ENCODE assay signal across 8 mouse cellular contexts in the genomic region with DNA sequence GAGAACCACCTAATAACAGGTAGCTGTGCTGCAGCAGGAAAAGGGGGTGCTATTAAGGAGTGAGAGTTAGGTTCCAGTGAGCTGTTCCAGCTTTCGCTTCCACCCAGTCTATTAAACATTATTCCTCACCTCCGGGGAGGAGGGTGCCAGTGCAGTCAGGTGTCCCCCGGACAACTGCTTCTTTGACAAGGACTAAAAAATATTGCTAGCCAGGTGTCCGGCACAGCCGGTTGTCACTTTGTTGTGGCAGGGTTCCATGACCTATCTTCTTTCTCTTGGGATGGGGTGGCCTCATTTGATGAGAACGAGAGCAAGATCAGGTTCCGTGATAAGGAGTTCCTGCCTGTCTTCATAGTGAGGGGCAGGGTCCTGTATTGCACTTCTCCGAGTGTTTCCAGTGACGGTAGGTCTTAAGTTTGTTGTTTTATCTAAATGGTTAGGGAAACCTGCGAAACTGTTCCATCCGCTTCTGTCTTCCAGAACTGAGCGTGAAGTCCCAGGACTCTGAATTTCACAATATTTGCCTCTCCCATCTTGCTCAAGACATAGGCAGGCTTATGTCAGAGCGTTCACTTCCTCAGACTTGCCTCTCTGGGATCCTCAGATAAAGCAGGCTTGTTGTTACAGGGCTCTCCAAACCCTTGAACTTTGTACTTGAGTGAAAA. TPM values are rescaled to one million over a fixed set of nuclear protein-coding genes. Genes with fewer than 3 reads are reported as not detected.
A peak's percentile ranks its signal among the peaks of the same experiment; 100 is the strongest.
DNase-seq lines count a peak whose midpoint lies in the region; TF ChIP-seq lines count a peak whose summit lies in the region.

No protein-coding gene starts in this region.

- no peaks in the 10 kb centered on the region for H3K27me3 ChIP-seq in cerebellum, adult 2 months (ENCODE audit: control insufficient read depth, insufficient read depth, low read length)

- H3K4me1 ChIP-seq in cerebellum, adult 2 months (ENCODE audit: control insufficient read depth, insufficient read depth, low read length), result peaks cover 13% of the 10 kb centered on the region

- no peak for DNase-seq in layer of hippocampus, adult 2 months (ENCODE audit: low spot score in 2 of 2)
- no peak for DNase-seq in layer of hippocampus, adult 8-10 months (ENCODE audit: low spot score in 2 of 2)
- DNase-seq in cerebellum, adult 2 months, result peak; percentile 61 to 76
- DNase-seq in gonadal fat pad, adult 2 months (ENCODE audit: low read depth), result peak; percentile 89
- peak; percentile 69 for DNase-seq in kidney, adult 9 months
- peak; percentile 88 for DNase-seq in lung, postnatal 25 days (ENCODE audit: low spot score)
- DNase-seq in thymus, postnatal 14 days, result peak; percentile 32
- no peak for DNase-seq in right cerebral cortex, postnatal 10 days (ENCODE audit: low spot score in 2 of 2)

- peak overlapping the region; percentile 94 for H3K27ac ChIP-seq in layer of hippocampus, adult 2 months
- peak overlapping the region; percentile 36; the same call in 1 of the 2 replicates for H3K27ac ChIP-seq in cerebellum, adult 2 months (ENCODE audit: insufficient read depth, low read length)

- peak overlapping the region; percentile 72 for H3K4me3 ChIP-seq in layer of hippocampus, adult 2 months
- peak overlapping the region; percentile 61 for H3K4me3 ChIP-seq in cerebellum, adult 2 months (replicated peaks; ENCODE audit: insufficient read depth, low read depth, low read length)

- WGBS in cerebellum, adult 2 months, result 25% methylated on average over 13 of the region's 13 CpGs

- no peak for TF ChIP-seq CTCF in layer of hippocampus, adult 2 months (conservative IDR thresholded peaks at IDR 0.05)
- TF ChIP-seq CTCF in cerebellum, adult 2 months (IDR thresholded peaks at IDR 0.05; ENCODE audit: borderline replicate concordance, insufficient read depth, low read depth, low read length), result no peak

- TF ChIP-seq POLR2A in cerebellum, adult 2 months (IDR thresholded peaks at IDR 0.05; ENCODE audit: borderline replicate concordance, insufficient read depth, low read length), result no peak

RNA-seq across cellular contexts. Expression of a gene that starts 0.7 kb away (rescaled TPM):
- total RNA-seq in layer of hippocampus, adult 2 months (2021), result 10 to 100 TPM; 15.0 to 19.9 TPM
- total RNA-seq in layer of hippocampus, adult 8-10 months (2022), result 10 to 100 TPM; 14.6 to 19.1 (median 17.0) TPM
- polyA plus RNA-seq in cerebellum, adult 2 months (2012; rRNA removed), result 14.4 and 17.0 TPM in 2 replicates
- 41.1 and 50.3 TPM in 2 replicates for polyA plus RNA-seq in gonadal fat pad, adult 2 months (2012; rRNA removed)

Comparison
In these comparisons a context has a peak if more than half of its experiments do, and no peak if none do; other contexts are left out.
1. DNase-seq: peak in cerebellum, adult 2 months (2 of 2), gonadal fat pad, adult 2 months (single experiment), kidney, adult 9 months (single experiment), lung, postnatal 25 days (single experiment) and thymus, postnatal 14 days (single experiment); none in layer of hippocampus, adult 2 months (0 of 2), layer of hippocampus, adult 8-10 months (0 of 2) and right cerebral cortex, postnatal 10 days (0 of 2).